Mouse (Mus musculus) granulocyte monocyte progenitor cell, adult 5-6 weeks (primary cell): ENCODE measurements around the gene Xiap. TPM values are rescaled to one million over a fixed set of nuclear protein-coding genes. Genes with fewer than 3 reads are reported as not detected.
A peak's percentile ranks its signal among the peaks of the same experiment; 100 is the strongest.
"Not testable (repeated sequence)": the region's sequence is repeated elsewhere in the genome, so short reads cannot be mapped to it uniquely, and the experiment has no call there.

ENCODE experiments used
- ATAC-seq: replicated peaks from 2 replicates; pipeline ENCODE4 v1.8.0; 2016; ENCODE audit warnings: mild to moderate bottlenecking, moderate TSS enrichment, inconsistent platforms; ENCODE audit not compliant: poor library complexity, severe bottlenecking
- total RNA-seq, 2 experiments: library from RNA; stranded (forward) in 1 of 2; stranded (reverse) in 1 of 2; fragments of 200-712, 200-1000 nt in 1 of 2; fragments of >200 nt in 1 of 2; fragmentation: Nextera tagmentation in 1 of 2; gene quantifications; 2 replicates each; pipeline ENCODE4 v1.2.3; 2014 to 2017

The Xiap gene
- total RNA-seq (2014; fragmentation: Nextera tagmentation): 43.1 and 43.6 TPM in 2 replicates
- 32.3 and 38.0 TPM in 2 replicates for total RNA-seq (2017)

- no peak for ATAC-seq
Measured at GRCm38 (mm10) chrX:42059282-42060068, at the start of gene Xiap. Gene Xiap, plus strand, starts transcription at chrX:42059679.

GRCm38 (mm10) chrX:42012677-42013208, 46.7 kb upstream of the Xiap start:
- no peak for ATAC-seq

GRCm38 (mm10) chrX:42013776-42014175, 45.7 kb upstream of the Xiap start:
- no peak for ATAC-seq

- no peak for ATAC-seq
Measured at GRCm38 (mm10) chrX:42014502-42014901, 45.0 kb upstream of the Xiap start.

GRCm38 (mm10) chrX:42018030-42018429, 41.4 kb upstream of the Xiap start:
- ATAC-seq: peak; percentile 92

GRCm38 (mm10) chrX:42019441-42019840, 40.0 kb upstream of the Xiap start:
- ATAC-seq: no peak

GRCm38 (mm10) chrX:42025802-42026440, 33.6 kb upstream of the Xiap start:
- ATAC-seq: not testable (repeated sequence)

- not testable (repeated sequence) for ATAC-seq
Measured at GRCm38 (mm10) chrX:42026981-42027380, 32.5 kb upstream of the Xiap start.

- ATAC-seq: peak; percentile 93
Measured at GRCm38 (mm10) chrX:42033111-42033693, 26.3 kb upstream of the Xiap start.

GRCm38 (mm10) chrX:42033911-42034310, 25.6 kb upstream of the Xiap start:
- ATAC-seq: no peak

- ATAC-seq: no peak
Measured at GRCm38 (mm10) chrX:42039481-42039880, 20.0 kb upstream of the Xiap start.

GRCm38 (mm10) chrX:42044935-42045334, 14.5 kb upstream of the Xiap start:
- ATAC-seq: no peak

- no peak for ATAC-seq
Measured at GRCm38 (mm10) chrX:42050652-42051643, 8.5 kb upstream of the Xiap start.

GRCm38 (mm10) chrX:42057012-42057411, 2.5 kb upstream of the Xiap start:
- ATAC-seq: no peak

- no peak for ATAC-seq
Measured at GRCm38 (mm10) chrX:42057873-42058272, 1.6 kb upstream of the Xiap start.

- no peak for ATAC-seq
Measured at GRCm38 (mm10) chrX:42063621-42064020, 4.1 kb downstream of the Xiap start.

- no peak for ATAC-seq
Measured at GRCm38 (mm10) chrX:42065086-42065485, 5.6 kb downstream of the Xiap start.

GRCm38 (mm10) chrX:42066771-42067170, 7.3 kb downstream of the Xiap start:
- no peak for ATAC-seq

GRCm38 (mm10) chrX:42067791-42068200, 8.3 kb downstream of the Xiap start:
- peak; percentile 63 for ATAC-seq
